Mouse (Mus musculus): ENCODE results near the gene Gata1.

- TF ChIP-seq EP300 (IDR thresholded peaks at IDR 0.05; ENCODE audit: low read depth) (no peak), CTCF (IDR thresholded peaks at IDR 0.05; ENCODE audit: low read depth) (no peak)
Measured at GRCm38 (mm10) chrX:7950091-7950490, 27.8 kb downstream of the Gata1 start.

Data from heart, postnatal 0 days (tissue).